Mouse (Mus musculus) spleen, adult 2 months (tissue): ENCODE measurements around the gene Gm17542. TPM values are rescaled to one million over a fixed set of nuclear protein-coding genes. Genes with fewer than 3 reads are reported as not detected.

Source experiments
- DNase-seq, 2 experiments: peaks; one replicate each; pipeline versions ENCODE4 v3.0.0 to v3.0.0-alpha.2; 2012 to 2021; ENCODE audit warnings: low spot score in 2 of 2, low read depth in 1 of 2
- H3K27ac ChIP-seq: fragments of 200-500 bp; 2 replicates; pipeline ENCODE4 v1.5.1; 2012; ENCODE audit warnings: low read length, inconsistent platforms; ENCODE audit not compliant: insufficient read depth
- H3K27me3 ChIP-seq: fragments of 200-500 bp; 2 replicates; pipeline ENCODE4 v1.6.1; 2012; ENCODE audit warnings: mild to moderate bottlenecking, moderate library complexity, low read length, inconsistent platforms; ENCODE audit not compliant: control insufficient read depth, insufficient read depth
- H3K36me3 ChIP-seq: fragments of 200-500 bp; 2 replicates; pipeline ENCODE4 v1.6.1; 2012; ENCODE audit warnings: mild to moderate bottlenecking, low read length, inconsistent platforms; ENCODE audit not compliant: control insufficient read depth, insufficient read depth
- H3K4me1 ChIP-seq: fragments of 200-500 bp; 2 replicates; pipeline ENCODE4 v1.6.1; 2011; ENCODE audit warnings: inconsistent platforms; ENCODE audit not compliant: control insufficient read depth, insufficient read depth, insufficient read length
- H3K4me3 ChIP-seq: fragments of 200-500 bp; 2 replicates; pipeline ENCODE4 v1.5.1; 2011; ENCODE audit warnings: mild to moderate bottlenecking, inconsistent platforms; ENCODE audit not compliant: insufficient read depth, insufficient read length; ENCODE audit errors: extremely low read depth
- CTCF ChIP-seq: fragments of 200-500 bp; IDR thresholded peaks from 2 replicates; pipeline ENCODE4 v1.5.1; 2011; ENCODE audit warnings: mild to moderate bottlenecking, inconsistent platforms; ENCODE audit not compliant: insufficient read depth, insufficient read length, insufficient replicate concordance; ENCODE audit errors: extremely low read depth
- POLR2A ChIP-seq: fragments of 200-500 bp; IDR thresholded peaks from 2 replicates; pipeline ENCODE4 v1.6.1; 2011; ENCODE audit warnings: low read depth, low read length, inconsistent platforms
- WGBS: fragments of 180-500 bp; shearing (Covaris S2); methylation state at CpG from one replicate; pipeline ENCODE4 v1.1.7; 2018; 5-methylcytosine and 5-hydroxymethylcytosine counted together
- polyA plus RNA-seq: library from polyadenylated mRNA; depleted of rRNA; stranded (reverse); fragments of >200 nt; gene quantifications from 2 replicates; pipeline ENCODE4 v1.2.3, GENCODE M21; 2012

Gene Gm17542
- polyA plus RNA-seq, 1 experiment = not detected

GRCm38 (mm10) chr10:58700578-58700977 is 17.4 kb downstream of the Gm17542 start:
- no peak for DNase-seq
- Histone ChIP-seq H3K36me3 (no peaks in the 10 kb centered on the region), H3K4me1 (no peaks in the 10 kb centered on the region), H3K27me3 (no peaks in the 10 kb centered on the region), H3K4me3 (no peak overlapping the region), H3K27ac (no peak overlapping the region)
- WGBS = 57% methylated on average over 6 of the region's 6 CpGs
- TF ChIP-seq POLR2A (no peak), CTCF (no peak)

GRCm38 (mm10) chr10:58700160-58700559 is 17.9 kb downstream of the Gm17542 start:
- 31% methylated on average over 4 of the region's 4 CpGs for WGBS
- no peak for TF ChIP-seq CTCF
- no peak for TF ChIP-seq POLR2A
- no peak for DNase-seq
- no peak overlapping the region for H3K27ac ChIP-seq
- no peaks in the 10 kb centered on the region for H3K36me3 ChIP-seq
- no peaks in the 10 kb centered on the region for H3K4me1 ChIP-seq
- no peaks in the 10 kb centered on the region for H3K27me3 ChIP-seq
- no peak overlapping the region for H3K4me3 ChIP-seq

DNA sequence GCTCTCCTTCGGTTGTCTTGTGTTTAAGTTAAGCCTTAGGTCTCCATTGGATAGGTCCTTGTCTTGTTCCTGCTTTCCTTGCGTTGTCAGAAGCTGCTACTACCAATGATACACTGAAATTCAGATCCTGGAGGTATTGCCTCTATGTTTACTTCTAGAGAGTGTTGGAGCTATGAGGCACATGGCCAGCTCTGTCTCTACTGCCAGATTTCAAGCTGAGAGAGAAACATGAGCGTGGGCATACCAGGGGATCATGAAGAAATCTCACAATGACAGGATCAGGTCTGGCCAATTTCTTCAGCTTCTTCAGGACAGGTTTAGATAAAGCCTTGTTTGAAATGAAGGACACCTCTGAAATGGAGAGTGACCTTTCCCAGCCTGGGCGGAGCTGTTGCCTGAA is 19.1 kb downstream of the Gm17542 start:
- TF ChIP-seq POLR2A (no peak), CTCF (no peak)
- Histone ChIP-seq H3K4me3 (no peak overlapping the region), H3K27ac (no peak overlapping the region), H3K4me1 (no peaks in the 10 kb centered on the region), H3K36me3 (no peaks in the 10 kb centered on the region), H3K27me3 (no peaks in the 10 kb centered on the region)
- 87% methylated on average over 4 of the region's 4 CpGs for WGBS
- DNase-seq = no peak

GRCm38 (mm10) chr10:58691051-58691450 is 27.0 kb downstream of the Gm17542 start:
- Histone ChIP-seq H3K27ac (no peak overlapping the region), H3K27me3 (no peaks in the 10 kb centered on the region), H3K4me3 (no peak overlapping the region), H3K4me1 (no peaks in the 10 kb centered on the region), H3K36me3 (no peaks in the 10 kb centered on the region)
- DNase-seq = no peak
- no peak for TF ChIP-seq POLR2A
- TF ChIP-seq CTCF = no peak
- 66% methylated on average over 7 of the region's 7 CpGs for WGBS

- H3K4me3 ChIP-seq = no peak overlapping the region
- H3K27me3 ChIP-seq = no peaks in the 10 kb centered on the region
- no peaks in the 10 kb centered on the region for H3K4me1 ChIP-seq
- no peak for DNase-seq
- no peak for TF ChIP-seq POLR2A
- TF ChIP-seq CTCF = no peak
- H3K36me3 ChIP-seq = no peaks in the 10 kb centered on the region
- no peak overlapping the region for H3K27ac ChIP-seq
- 83% methylated on average over 6 of the region's 6 CpGs for WGBS
Observed at GRCm38 (mm10) chr10:58679298-58679697, 38.7 kb downstream of the Gm17542 start.

DNA sequence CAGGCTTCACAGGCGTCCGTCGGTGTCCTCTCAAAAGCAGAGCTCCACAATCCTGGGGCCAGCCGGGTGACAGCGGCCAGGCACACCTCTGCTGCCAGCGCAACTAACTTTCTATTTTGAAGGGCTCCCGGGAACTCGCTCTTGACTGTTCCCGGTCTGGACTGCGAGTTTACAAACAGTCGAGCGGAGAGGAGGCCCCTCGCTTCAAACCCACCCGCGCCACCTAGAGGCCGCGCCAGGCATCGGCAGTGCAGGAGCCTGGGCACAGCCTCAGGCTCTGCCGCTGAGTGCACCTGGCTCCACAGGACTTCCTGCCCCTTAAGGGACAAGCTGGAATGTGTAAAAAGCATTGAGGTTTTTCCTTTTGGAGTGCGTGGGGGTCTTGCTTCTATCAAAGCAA is 42.5 kb downstream of the Gm17542 start, which contains the start of gene Edar:
TSS of gene Edar (minus strand) at position 122 of the 400 bp plus-strand sequence.
- 8% methylated on average over 20 of the region's 20 CpGs for WGBS

DNA sequence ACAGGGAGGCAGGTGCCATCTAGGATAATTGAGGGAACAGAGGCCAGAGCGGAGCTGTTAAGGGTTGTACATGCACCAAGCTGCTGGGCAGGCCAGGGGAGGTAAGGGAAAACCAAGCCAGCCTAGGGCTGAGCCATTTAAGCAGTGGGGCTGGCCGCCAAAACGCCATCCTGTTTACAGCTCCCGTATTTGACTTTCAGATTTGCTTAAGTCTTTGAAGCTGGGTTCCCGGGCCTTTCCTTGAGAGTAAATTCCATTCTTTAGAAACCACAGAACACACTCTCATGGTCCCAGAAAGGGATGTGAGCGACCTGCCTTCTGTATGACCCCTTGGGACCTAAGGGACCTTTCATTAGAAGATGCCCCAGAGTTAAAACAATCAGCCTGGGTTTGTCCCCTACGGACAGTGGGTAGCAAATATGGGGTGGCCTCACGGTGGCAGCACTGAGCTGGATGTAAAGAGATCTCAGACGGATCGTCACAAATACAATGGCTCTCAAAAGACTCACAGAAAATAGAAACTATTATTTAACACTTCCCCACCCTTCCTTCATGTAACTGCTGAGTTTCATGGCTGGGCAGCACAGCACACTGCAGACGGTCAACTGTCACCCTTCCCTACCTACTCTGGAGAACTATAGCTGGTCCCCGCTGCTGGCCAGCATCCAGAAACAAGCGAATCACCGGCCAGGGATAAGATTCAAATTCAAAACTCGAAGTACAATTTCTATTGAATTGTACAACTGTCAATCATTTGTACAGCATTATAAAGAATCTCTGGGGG is 44.5 kb downstream of the Gm17542 start:
- Histone ChIP-seq H3K27ac (no peak overlapping the region), H3K27me3 (no peaks in the 10 kb centered on the region), H3K36me3 (no peaks in the 10 kb centered on the region), H3K4me1 (no peaks in the 10 kb centered on the region), H3K4me3 (no peak overlapping the region)
- no peak for TF ChIP-seq POLR2A
- TF ChIP-seq CTCF = peak; percentile 36; the same call in 1 of the 2 replicates
- 45% methylated on average over 15 of the region's 15 CpGs for WGBS
- peak in 1 of 2 experiments; percentile 58 for DNase-seq

More for the DNA sequence above, 42.5 kb downstream of the Gm17542 start, which contains the start of gene Edar:
- H3K27me3 ChIP-seq = no peaks in the 10 kb centered on the region
- H3K4me3 ChIP-seq = 0 out of 2 replicates have a peak within 1 kb of the TSS, but pooled peaks have one; percentile 10
- no peak within 1 kb of the TSS for H3K27ac ChIP-seq
- no peaks in the 10 kb centered on the region for H3K36me3 ChIP-seq
- no peaks in the 10 kb centered on the region for H3K4me1 ChIP-seq
- DNase-seq = peak in 1 of 2 experiments; percentile 54
- TF ChIP-seq CTCF (peak; percentile 78), POLR2A (no peak)
